Mouse (Mus musculus): Measurements from ENCODE around the gene Hps1.
A peak's percentile ranks its signal among the peaks of the same experiment; 100 is the strongest.
"Not testable (repeated sequence)": the region's sequence is repeated elsewhere in the genome, so short reads cannot be mapped to it uniquely, and the experiment has no call there.

Hps1 gene

GRCm38 (mm10) chr19:42779531-42780155 lies at the start of gene Hps1:
Gene Hps1 (minus strand): TSS chr19:42779978.
- peak; percentile 77 for DNase-seq (ENCODE audit: low read depth, low spot score)

- no peak for DNase-seq (ENCODE audit: low read depth, low spot score)
These were observed 49.4 kb upstream of the Hps1 start for GRCm38 (mm10) chr19:42829196-42829595.

- no peak for DNase-seq (ENCODE audit: low read depth, low spot score)
These were observed 48.1 kb upstream of the Hps1 start for GRCm38 (mm10) chr19:42827843-42828242.

GRCm38 (mm10) chr19:42820109-42820508 lies 40.3 kb upstream of the Hps1 start:
- DNase-seq (ENCODE audit: low read depth, low spot score) = no peak

- DNase-seq (ENCODE audit: low read depth, low spot score) = no peak
These were observed 38.0 kb upstream of the Hps1 start for GRCm38 (mm10) chr19:42817761-42818160.

GRCm38 (mm10) chr19:42816261-42816660 lies 36.5 kb upstream of the Hps1 start:
- DNase-seq (ENCODE audit: low read depth, low spot score) = no peak

- DNase-seq (ENCODE audit: low read depth, low spot score) = no peak
These were observed 30.4 kb upstream of the Hps1 start for GRCm38 (mm10) chr19:42810140-42810539.

GRCm38 (mm10) chr19:42809491-42809890 lies 29.7 kb upstream of the Hps1 start:
- DNase-seq (ENCODE audit: low read depth, low spot score) = peak; percentile 29

- no peak for DNase-seq (ENCODE audit: low read depth, low spot score)
These were observed 18.1 kb upstream of the Hps1 start for GRCm38 (mm10) chr19:42797866-42798265.

GRCm38 (mm10) chr19:42795801-42796200 lies 16.0 kb upstream of the Hps1 start:
- DNase-seq (ENCODE audit: low read depth, low spot score) = no peak

- DNase-seq (ENCODE audit: low read depth, low spot score) = peak; percentile 64
These were observed 15.3 kb upstream of the Hps1 start for GRCm38 (mm10) chr19:42794914-42795613.

- DNase-seq (ENCODE audit: low read depth, low spot score) = no peak
These were observed 8.5 kb upstream of the Hps1 start for GRCm38 (mm10) chr19:42788311-42788710.

GRCm38 (mm10) chr19:42785562-42786220 lies 5.9 kb upstream of the Hps1 start:
- no peak for DNase-seq (ENCODE audit: low read depth, low spot score)

GRCm38 (mm10) chr19:42785129-42785528 lies 5.4 kb upstream of the Hps1 start:
- DNase-seq (ENCODE audit: low read depth, low spot score) = no peak

- DNase-seq (ENCODE audit: low read depth, low spot score) = not testable (repeated sequence)
These were observed 369 bp upstream of the Hps1 start for GRCm38 (mm10) chr19:42780156-42780538.

GRCm38 (mm10) chr19:42777801-42778200 lies 2.0 kb downstream of the Hps1 start:
- DNase-seq (ENCODE audit: low read depth, low spot score) = no peak

GRCm38 (mm10) chr19:42776813-42777212 lies 3.0 kb downstream of the Hps1 start:
- DNase-seq (ENCODE audit: low read depth, low spot score) = no peak

GRCm38 (mm10) chr19:42770141-42770872 lies 9.5 kb downstream of the Hps1 start:
- DNase-seq (ENCODE audit: low read depth, low spot score) = no peak

- DNase-seq (ENCODE audit: low read depth, low spot score) = no peak
These were observed 10.1 kb downstream of the Hps1 start for GRCm38 (mm10) chr19:42769648-42770047.

GRCm38 (mm10) chr19:42767361-42767760 lies 12.4 kb downstream of the Hps1 start:
- no peak for DNase-seq (ENCODE audit: low read depth, low spot score)

- DNase-seq (ENCODE audit: low read depth, low spot score) = no peak
These were observed 15.4 kb downstream of the Hps1 start for GRCm38 (mm10) chr19:42764398-42764797.

GRCm38 (mm10) chr19:42756671-42757070 lies 23.1 kb downstream of the Hps1 start:
- no peak for DNase-seq (ENCODE audit: low read depth, low spot score)

Data from skeletal muscle tissue, adult 2 months (tissue).